Mouse (Mus musculus): ENCODE results near the gene Hrh2. TPM values are rescaled to one million over a fixed set of nuclear protein-coding genes. Genes with fewer than 3 reads are reported as not detected.

Gene Hrh2
- polyA plus RNA-seq, 1 experiment from 2014 or later, result 0.28 TPM

DNA sequence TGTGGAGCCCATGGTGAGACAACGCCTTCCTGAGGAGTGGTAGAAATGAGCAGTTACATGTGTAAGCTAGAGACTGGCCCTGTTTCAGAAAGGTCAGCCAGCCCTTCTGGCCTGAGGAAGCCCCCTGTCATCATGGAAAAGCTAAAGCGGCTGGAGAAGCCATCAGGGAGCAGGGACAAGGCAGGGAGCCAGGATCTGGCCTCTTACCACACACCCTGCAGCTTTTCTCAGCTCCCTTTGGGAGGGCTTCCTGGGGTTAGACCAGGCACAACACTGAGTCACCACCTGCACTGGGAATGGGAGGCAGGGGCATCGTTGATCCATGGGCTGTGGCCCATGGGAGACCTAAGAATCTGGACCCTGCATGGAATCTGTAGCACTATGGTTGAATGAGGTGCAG lies 11.5 kb upstream of the Hrh2 start:
- H3K9ac ChIP-seq (ENCODE audit: low read length), result no peak overlapping the region
- H3K27me3 ChIP-seq (ENCODE audit: control insufficient read depth, insufficient read depth, low read length), result no peaks in the 10 kb centered on the region
- no peak overlapping the region for H3K4me3 ChIP-seq (replicated peaks; ENCODE audit: low read length)
- H3K4me1 ChIP-seq (ENCODE audit: control insufficient read depth, insufficient read depth, low read length), result no peaks in the 10 kb centered on the region
- no peak for ATAC-seq (ENCODE audit: insufficient read depth, low FRiP score)
- H3K27ac ChIP-seq (ENCODE audit: low read length), result no peak overlapping the region
- H3K36me3 ChIP-seq (ENCODE audit: control insufficient read depth, insufficient read depth, low read length), result no peaks in the 10 kb centered on the region
- no peaks in the 10 kb centered on the region for H3K9me3 ChIP-seq (replicated peaks; ENCODE audit: control insufficient read depth, low read length)
- 46% methylated on average over 3 of the region's 3 CpGs for WGBS
- H3K4me2 ChIP-seq (ENCODE audit: low read depth, low read length), result no peak overlapping the region

- Histone ChIP-seq H3K27me3 (ENCODE audit: control insufficient read depth, insufficient read depth, low read length) (no peaks in the 10 kb centered on the region), H3K4me1 (ENCODE audit: control insufficient read depth, insufficient read depth, low read length) (no peaks in the 10 kb centered on the region), H3K27ac (ENCODE audit: low read length) (no peak overlapping the region), H3K4me3 (replicated peaks; ENCODE audit: low read length) (no peak overlapping the region), H3K9me3 (replicated peaks; ENCODE audit: control insufficient read depth, low read length) (no peaks in the 10 kb centered on the region), H3K9ac (ENCODE audit: low read length) (no peak overlapping the region), H3K36me3 (ENCODE audit: control insufficient read depth, insufficient read depth, low read length) (no peaks in the 10 kb centered on the region), H3K4me2 (ENCODE audit: low read depth, low read length) (no peak overlapping the region)
- ATAC-seq (ENCODE audit: insufficient read depth, low FRiP score), result no peak
- whole genome bisulfite sequencing, result 77% methylated on average over 6 of the region's 6 CpGs
These were observed 10.6 kb upstream of the Hrh2 start for GRCm38 (mm10) chr13:54181318-54181717.

GRCm38 (mm10) chr13:54181947-54182346 lies 10.0 kb upstream of the Hrh2 start:
- no peak overlapping the region for H3K9ac ChIP-seq (ENCODE audit: low read length)
- H3K4me3 ChIP-seq (replicated peaks; ENCODE audit: low read length), result no peak overlapping the region
- H3K4me1 ChIP-seq (ENCODE audit: control insufficient read depth, insufficient read depth, low read length), result no peaks in the 10 kb centered on the region
- H3K27ac ChIP-seq (ENCODE audit: low read length), result no peak overlapping the region
- H3K36me3 ChIP-seq (ENCODE audit: control insufficient read depth, insufficient read depth, low read length), result no peaks in the 10 kb centered on the region
- no peaks in the 10 kb centered on the region for H3K9me3 ChIP-seq (replicated peaks; ENCODE audit: control insufficient read depth, low read length)
- no peak for ATAC-seq (ENCODE audit: insufficient read depth, low FRiP score)
- no peak overlapping the region for H3K4me2 ChIP-seq (ENCODE audit: low read depth, low read length)
- whole genome bisulfite sequencing, result 90% methylated on average over 4 of the region's 4 CpGs
- no peaks in the 10 kb centered on the region for H3K27me3 ChIP-seq (ENCODE audit: control insufficient read depth, insufficient read depth, low read length)

GRCm38 (mm10) chr13:54186394-54186793 lies 5.5 kb upstream of the Hrh2 start:
- Histone ChIP-seq H3K9me3 (replicated peaks; ENCODE audit: control insufficient read depth, low read length) (no peaks in the 10 kb centered on the region), H3K4me3 (replicated peaks; ENCODE audit: low read length) (no peak overlapping the region), H3K4me1 (ENCODE audit: control insufficient read depth, insufficient read depth, low read length) (no peaks in the 10 kb centered on the region), H3K4me2 (ENCODE audit: low read depth, low read length) (no peak overlapping the region), H3K9ac (ENCODE audit: low read length) (no peak overlapping the region), H3K27me3 (ENCODE audit: control insufficient read depth, insufficient read depth, low read length) (no peaks in the 10 kb centered on the region; the same call in 1 of the 2 replicates), H3K36me3 (ENCODE audit: control insufficient read depth, insufficient read depth, low read length) (no peaks in the 10 kb centered on the region), H3K27ac (ENCODE audit: low read length) (no peak overlapping the region)
- 74% methylated on average over 5 of the region's 5 CpGs for WGBS
- no peak for ATAC-seq (ENCODE audit: insufficient read depth, low FRiP score)

GRCm38 (mm10) chr13:54188190-54188706 lies 3.7 kb upstream of the Hrh2 start:
- H3K36me3 ChIP-seq (ENCODE audit: control insufficient read depth, insufficient read depth, low read length), result no peaks in the 10 kb centered on the region
- no peaks in the 10 kb centered on the region for H3K9me3 ChIP-seq (replicated peaks; ENCODE audit: control insufficient read depth, low read length)
- peaks cover 6% of the 10 kb centered on the region; the same call in 1 of the 2 replicates for H3K27me3 ChIP-seq (ENCODE audit: control insufficient read depth, insufficient read depth, low read length)
- no peak overlapping the region for H3K27ac ChIP-seq (ENCODE audit: low read length)
- H3K4me3 ChIP-seq (replicated peaks; ENCODE audit: low read length), result no peak overlapping the region
- H3K4me1 ChIP-seq (ENCODE audit: control insufficient read depth, insufficient read depth, low read length), result peaks cover 6% of the 10 kb centered on the region
- H3K9ac ChIP-seq (ENCODE audit: low read length), result no peak overlapping the region
- no peak overlapping the region for H3K4me2 ChIP-seq (ENCODE audit: low read depth, low read length)
- no peak for ATAC-seq (ENCODE audit: insufficient read depth, low FRiP score)
- WGBS, result 74% methylated on average over 7 of the region's 7 CpGs

GRCm38 (mm10) chr13:54189896-54190295 lies 2.0 kb upstream of the Hrh2 start:
- H3K9ac ChIP-seq (ENCODE audit: low read length), result no peak overlapping the region
- no peaks in the 10 kb centered on the region for H3K36me3 ChIP-seq (ENCODE audit: control insufficient read depth, insufficient read depth, low read length)
- H3K27ac ChIP-seq (ENCODE audit: low read length), result no peak overlapping the region
- no peak overlapping the region for H3K4me2 ChIP-seq (ENCODE audit: low read depth, low read length)
- no peak for ATAC-seq (ENCODE audit: insufficient read depth, low FRiP score)
- peaks cover 9% of the 10 kb centered on the region; the same call in 1 of the 2 replicates for H3K27me3 ChIP-seq (ENCODE audit: control insufficient read depth, insufficient read depth, low read length)
- H3K4me1 ChIP-seq (ENCODE audit: control insufficient read depth, insufficient read depth, low read length), result peaks cover 6% of the 10 kb centered on the region
- no peaks in the 10 kb centered on the region for H3K9me3 ChIP-seq (replicated peaks; ENCODE audit: control insufficient read depth, low read length)
- H3K4me3 ChIP-seq (replicated peaks; ENCODE audit: low read length), result no peak overlapping the region
- 73% methylated on average over 14 of the region's 14 CpGs for WGBS

GRCm38 (mm10) chr13:54191181-54191580 lies 748 bp upstream of the Hrh2 start:
- WGBS, result 72% methylated on average over 3 of the region's 3 CpGs
- H3K9me3 ChIP-seq (replicated peaks; ENCODE audit: control insufficient read depth, low read length), result no peaks in the 10 kb centered on the region

DNA sequence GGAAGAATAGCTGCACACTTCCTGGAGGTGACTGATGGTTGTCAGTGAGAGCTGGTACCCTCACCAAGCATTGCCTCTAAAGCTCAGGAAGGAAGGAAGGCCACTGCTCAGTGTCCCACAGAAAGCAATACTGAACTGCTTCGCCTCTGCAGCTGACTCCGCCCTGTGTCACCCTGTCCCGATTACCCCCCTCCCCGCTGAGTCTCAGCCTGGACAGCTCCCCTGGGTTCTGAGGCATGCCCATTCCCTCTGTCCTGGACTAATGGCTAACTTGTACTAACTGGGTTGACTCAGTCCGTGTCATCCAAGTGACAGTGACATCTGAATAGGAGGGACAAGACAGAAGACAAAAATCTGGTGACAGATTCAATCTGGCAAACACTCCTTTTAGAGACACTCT lies 1.7 kb downstream of the Hrh2 start:
- Histone ChIP-seq H3K27ac (ENCODE audit: low read length) (0 out of 2 replicates have a peak overlapping the region, but pooled peaks have one; percentile 33), H3K27me3 (ENCODE audit: control insufficient read depth, insufficient read depth, low read length) (peaks cover 9% of the 10 kb centered on the region; the same call in 1 of the 2 replicates), H3K4me2 (ENCODE audit: low read depth, low read length) (no peak overlapping the region), H3K9me3 (replicated peaks; ENCODE audit: control insufficient read depth, low read length) (no peaks in the 10 kb centered on the region), H3K4me1 (ENCODE audit: control insufficient read depth, insufficient read depth, low read length) (peaks cover 6% of the 10 kb centered on the region), H3K4me3 (replicated peaks; ENCODE audit: low read length) (no peak overlapping the region), H3K9ac (ENCODE audit: low read length) (no peak overlapping the region), H3K36me3 (ENCODE audit: control insufficient read depth, insufficient read depth, low read length) (no peaks in the 10 kb centered on the region)
- 33% methylated on average over 5 of the region's 5 CpGs for WGBS
- peak; percentile 68; the same call in 1 of the 2 replicates for ATAC-seq (ENCODE audit: insufficient read depth, low FRiP score)

More at GRCm38 (mm10) chr13:54191181-54191580, 748 bp upstream of the Hrh2 start:
- Histone ChIP-seq H3K4me1 (ENCODE audit: control insufficient read depth, insufficient read depth, low read length) (peaks cover 6% of the 10 kb centered on the region), H3K27ac (ENCODE audit: low read length) (no peak overlapping the region), H3K4me3 (replicated peaks; ENCODE audit: low read length) (no peak overlapping the region), H3K9ac (ENCODE audit: low read length) (no peak overlapping the region), H3K36me3 (ENCODE audit: control insufficient read depth, insufficient read depth, low read length) (no peaks in the 10 kb centered on the region), H3K27me3 (ENCODE audit: control insufficient read depth, insufficient read depth, low read length) (peaks cover 9% of the 10 kb centered on the region; the same call in 1 of the 2 replicates), H3K4me2 (ENCODE audit: low read depth, low read length) (no peak overlapping the region)
- ATAC-seq (ENCODE audit: insufficient read depth, low FRiP score), result no peak

DNA sequence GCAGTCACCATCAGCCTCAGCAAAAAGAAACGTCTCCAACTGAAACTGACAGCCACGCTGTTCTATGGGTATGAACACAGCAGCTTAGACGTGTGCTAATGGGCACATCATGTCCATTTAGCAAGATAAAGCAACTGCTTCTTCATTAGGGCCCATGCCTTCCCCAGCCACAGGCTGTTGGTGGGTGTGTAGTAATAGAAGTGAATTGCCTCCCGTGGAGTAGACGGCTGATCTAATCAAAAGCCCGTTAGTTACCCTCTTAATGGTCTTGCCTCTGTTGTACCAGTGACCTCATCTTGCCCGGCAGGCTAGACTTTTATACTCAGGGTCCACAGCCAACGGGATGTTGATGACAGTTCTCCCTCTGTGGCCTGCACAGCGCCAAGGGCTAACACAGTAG lies 7.1 kb downstream of the Hrh2 start:
- Histone ChIP-seq H3K4me2 (ENCODE audit: low read depth, low read length) (no peak overlapping the region), H3K27ac (ENCODE audit: low read length) (no peak overlapping the region), H3K9ac (ENCODE audit: low read length) (no peak overlapping the region), H3K36me3 (ENCODE audit: control insufficient read depth, insufficient read depth, low read length) (no peaks in the 10 kb centered on the region), H3K4me1 (ENCODE audit: control insufficient read depth, insufficient read depth, low read length) (no peaks in the 10 kb centered on the region), H3K27me3 (ENCODE audit: control insufficient read depth, insufficient read depth, low read length) (no peaks in the 10 kb centered on the region; the same call in 1 of the 2 replicates), H3K9me3 (replicated peaks; ENCODE audit: control insufficient read depth, low read length) (no peaks in the 10 kb centered on the region), H3K4me3 (replicated peaks; ENCODE audit: low read length) (no peak overlapping the region)
- WGBS, result 64% methylated on average over 9 of the region's 9 CpGs
- ATAC-seq (ENCODE audit: insufficient read depth, low FRiP score), result no peak

All from stomach, embryonic 16.5 days (tissue).